Mouse (Mus musculus): ENCODE data around the gene Atg101.
A peak's percentile ranks its signal among the peaks of the same experiment; 100 is the strongest.

Atg101 gene

GRCm38 (mm10) chr15:101255842-101256462, 28.1 kb upstream of the Atg101 start:
- peak in 1 of 2 experiments; percentile 22 for DNase-seq

GRCm38 (mm10) chr15:101256463-101257206, 27.4 kb upstream of the Atg101 start:
- DNase-seq, result peak in 1 of 2 experiments; percentile 45

- peak in 1 of 2 experiments; percentile 45 for DNase-seq
Measured at GRCm38 (mm10) chr15:101258420-101258819, 25.7 kb upstream of the Atg101 start.

GRCm38 (mm10) chr15:101259922-101260321, 24.1 kb upstream of the Atg101 start:
- DNase-seq, result no peak

- DNase-seq, result peak; percentile 69 to 84
Measured at GRCm38 (mm10) chr15:101260387-101260786, 23.7 kb upstream of the Atg101 start.

- DNase-seq, result peak in 1 of 2 experiments; percentile 33
Measured at GRCm38 (mm10) chr15:101260874-101261622, 23.0 kb upstream of the Atg101 start.

- DNase-seq, result peak; percentile 76 to 85
Measured at GRCm38 (mm10) chr15:101262502-101262901, 21.6 kb upstream of the Atg101 start.

- peak; percentile 98 to 99 for DNase-seq
Measured at GRCm38 (mm10) chr15:101266132-101266963, 17.7 kb upstream of the Atg101 start.

- DNase-seq, result peak; percentile 69
Measured at GRCm38 (mm10) chr15:101267053-101268032, 16.7 kb upstream of the Atg101 start.

- peak in 1 of 2 experiments; percentile 25 for DNase-seq
Measured at GRCm38 (mm10) chr15:101270101-101270820, 13.8 kb upstream of the Atg101 start.

- no peak for DNase-seq
Measured at GRCm38 (mm10) chr15:101271107-101271506, 13.0 kb upstream of the Atg101 start.

GRCm38 (mm10) chr15:101271513-101271912, 12.6 kb upstream of the Atg101 start:
- peak in 1 of 2 experiments; percentile 18 for DNase-seq

- peak in 1 of 2 experiments; percentile 49 for DNase-seq
Measured at GRCm38 (mm10) chr15:101274380-101274779, 9.7 kb upstream of the Atg101 start.

GRCm38 (mm10) chr15:101277351-101277899, 6.6 kb upstream of the Atg101 start:
- peak in 1 of 2 experiments; percentile 18 for DNase-seq

- peak in 1 of 2 experiments; percentile 19 for DNase-seq
Measured at GRCm38 (mm10) chr15:101278589-101278988, 5.5 kb upstream of the Atg101 start.

- peak in 1 of 2 experiments; percentile 38 for DNase-seq
Measured at GRCm38 (mm10) chr15:101279430-101279999, 4.6 kb upstream of the Atg101 start.

GRCm38 (mm10) chr15:101282471-101282870, 1.6 kb upstream of the Atg101 start:
- DNase-seq, result no peak

GRCm38 (mm10) chr15:101283183-101283910, 725 bp upstream of the Atg101 start:
- peak; percentile 60 to 77 for DNase-seq
